Mouse (Mus musculus): ENCODE measurements at regions not wholly inside any gene's neighbourhood (a gene's known extent, or its start where the extent isn't known, plus 50 kb on each side); places are given as distances from the start of the nearest gene placed in this dataset.

- DNase-seq (ENCODE audit: low spot score in 2 of 2) = no peak
Observed at GRCm38 (mm10) chr3:115655020-115655419, 59.9 kb downstream of the S1pr1 start.

- no peak for DNase-seq (ENCODE audit: low spot score in 2 of 2)
Observed at GRCm38 (mm10) chr3:115652236-115652635, 62.6 kb downstream of the S1pr1 start.

DNA sequence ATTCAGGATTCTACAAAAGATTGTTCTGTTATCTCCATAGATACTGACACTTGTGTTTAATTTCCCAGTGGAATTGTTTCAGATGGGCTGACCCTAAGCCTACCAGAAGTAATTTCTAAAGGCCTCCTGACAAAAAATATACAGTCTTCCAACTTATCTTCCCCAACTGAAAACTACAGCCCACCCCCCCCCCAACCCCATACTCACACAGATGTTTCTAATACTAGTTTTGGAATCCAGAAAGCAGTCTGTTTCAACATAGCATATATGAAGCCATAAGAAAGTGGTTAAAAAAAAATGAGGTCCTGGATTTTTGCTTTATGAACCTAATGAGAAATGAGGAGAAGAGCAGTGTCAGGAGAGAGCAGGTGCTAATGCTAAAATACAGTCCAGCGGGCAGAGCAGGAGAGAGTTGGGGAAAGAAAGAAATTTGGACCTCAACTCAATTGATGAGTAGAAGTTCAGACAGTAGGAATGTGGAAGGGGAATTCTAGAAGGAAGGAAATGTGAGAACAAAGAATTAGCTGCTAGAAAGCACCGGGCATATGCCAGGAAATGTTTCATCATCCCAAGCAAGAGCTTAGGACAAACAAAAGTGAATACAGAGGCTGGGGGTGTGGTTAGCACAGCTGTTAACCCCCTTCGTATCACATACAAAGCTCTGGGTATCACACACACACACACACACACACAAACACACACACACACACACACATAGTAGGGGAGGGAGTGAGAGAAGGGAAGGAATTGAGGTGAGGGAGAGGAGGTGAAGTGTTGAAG, 65.3 kb downstream of the S1pr1 start:
- no peak for DNase-seq (ENCODE audit: low spot score in 2 of 2)

DNA sequence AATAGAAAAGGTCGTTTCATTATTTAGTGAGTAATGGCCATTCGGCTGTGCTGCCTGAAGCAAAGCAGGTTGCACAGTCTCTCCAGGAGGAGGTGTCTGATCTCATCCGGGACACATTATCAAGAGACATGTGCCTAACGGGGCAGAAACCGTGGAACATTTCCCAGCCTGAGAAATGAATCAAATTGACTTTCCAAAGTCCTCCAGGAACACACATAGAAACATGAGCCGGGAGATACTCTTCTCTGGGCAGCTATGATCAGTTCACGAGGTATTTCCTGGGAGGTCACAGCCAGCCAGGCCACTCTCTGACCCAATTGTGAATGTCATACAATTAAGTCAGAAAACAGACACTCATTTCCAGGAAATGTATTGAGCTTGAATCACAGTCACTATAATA, 67.9 kb downstream of the S1pr1 start:
- no peak for DNase-seq (ENCODE audit: low spot score in 2 of 2)

DNA sequence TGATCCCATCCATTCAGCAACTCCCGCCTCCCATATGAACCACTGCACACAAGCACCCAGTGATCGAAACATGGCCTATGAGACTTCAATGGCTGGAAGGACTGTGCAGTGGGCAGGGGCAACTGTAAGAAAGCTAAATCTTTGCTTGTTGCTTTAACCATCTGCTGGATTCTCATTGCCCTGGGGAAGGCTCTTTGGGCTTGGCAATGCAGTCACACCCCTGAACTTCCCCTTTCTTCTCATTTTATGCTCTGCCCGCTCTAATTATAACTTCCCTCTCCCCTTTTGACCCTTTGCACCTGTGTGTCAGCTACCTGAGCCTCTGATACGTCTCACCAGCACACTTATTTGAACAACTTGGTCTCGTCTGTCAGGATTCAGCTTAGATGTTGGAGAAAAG, 70.6 kb downstream of the S1pr1 start:
- no peak for DNase-seq (ENCODE audit: low spot score in 2 of 2)

- peak; percentile 79 for DNase-seq (ENCODE audit: low spot score in 2 of 2)
Observed at GRCm38 (mm10) chr3:115642846-115643260, 72.0 kb downstream of the S1pr1 start.

DNA sequence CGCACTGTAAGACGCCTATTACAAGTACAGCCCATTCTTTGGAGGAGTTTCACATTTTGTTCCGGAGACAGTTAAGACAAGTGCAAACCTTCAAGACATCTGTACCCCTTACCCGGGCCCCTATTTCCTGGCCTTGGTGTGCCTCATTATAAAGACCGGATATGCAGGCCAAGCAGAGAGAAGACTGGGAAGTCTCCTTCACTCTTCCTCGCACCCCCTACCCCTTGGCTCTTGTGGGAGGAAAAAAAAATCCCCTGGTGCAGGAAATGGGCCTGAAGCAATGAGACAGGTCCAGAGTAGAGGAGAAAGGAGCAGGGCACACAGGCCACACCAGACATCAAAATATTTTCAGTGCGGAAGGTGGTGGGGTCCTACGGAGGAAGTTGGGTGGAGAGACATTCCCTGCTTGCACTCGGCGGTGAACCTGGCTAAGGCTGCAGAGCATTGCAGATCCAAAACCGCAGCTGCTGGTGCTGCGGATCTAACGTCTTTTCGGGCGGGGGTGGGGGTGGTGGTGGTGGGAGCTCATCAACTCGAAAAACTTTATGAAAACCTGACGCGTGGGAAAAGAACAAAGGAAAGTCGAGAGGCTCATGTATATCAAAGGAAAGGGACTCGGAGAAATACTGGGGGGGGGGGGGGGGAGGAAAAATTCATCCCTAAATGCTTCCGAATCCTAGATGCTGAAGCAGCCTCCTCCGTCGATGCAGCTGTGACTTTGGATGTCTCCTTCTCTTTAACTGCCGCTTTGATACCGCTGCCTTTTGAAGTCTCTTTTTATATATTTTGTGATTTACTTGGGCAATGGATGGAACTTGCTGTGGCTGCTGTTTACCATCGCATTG, 72.6 kb downstream of the S1pr1 start:
- peak in 1 of 2 experiments; percentile 21 for DNase-seq (ENCODE audit: low spot score in 2 of 2)

DNA sequence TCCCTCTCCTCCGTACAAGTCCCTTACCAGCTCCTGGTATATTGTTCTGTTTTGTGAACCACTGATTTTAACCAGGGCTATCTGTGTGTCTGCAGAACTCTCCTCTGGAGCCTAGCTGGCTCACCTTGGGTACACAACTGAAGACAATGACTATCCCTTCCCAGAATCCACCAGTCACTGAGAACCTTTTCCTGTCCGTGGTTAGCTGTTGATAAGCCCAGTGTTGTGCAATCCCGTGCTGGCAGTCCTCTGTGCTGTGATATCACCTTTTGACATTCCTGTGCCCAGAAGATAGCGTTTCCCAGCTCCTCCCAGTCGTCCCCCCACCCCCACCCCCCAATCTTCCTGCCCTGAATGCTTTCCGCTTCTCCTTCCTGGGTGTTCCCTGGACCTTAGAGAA, 73.5 kb downstream of the S1pr1 start:
- peak; percentile 28 to 30 for DNase-seq (ENCODE audit: low spot score in 2 of 2)

GRCm38 (mm10) chr3:115635487-115635886, 79.4 kb downstream of the S1pr1 start:
- DNase-seq (ENCODE audit: low spot score in 2 of 2) = no peak

GRCm38 (mm10) chr3:115635081-115635480, 79.8 kb downstream of the S1pr1 start:
- DNase-seq (ENCODE audit: low spot score in 2 of 2) = no peak

- DNase-seq (ENCODE audit: low spot score in 2 of 2) = no peak
Observed at GRCm38 (mm10) chr3:115632417-115632743, 82.5 kb downstream of the S1pr1 start.

GRCm38 (mm10) chr3:115631573-115632416, 83.1 kb downstream of the S1pr1 start:
- DNase-seq (ENCODE audit: low spot score in 2 of 2) = no peak

GRCm38 (mm10) chr3:115622920-115623319, 92.0 kb downstream of the S1pr1 start:
- no peak for DNase-seq (ENCODE audit: low spot score in 2 of 2)

GRCm38 (mm10) chr3:115622300-115622699, 92.6 kb downstream of the S1pr1 start:
- DNase-seq (ENCODE audit: low spot score in 2 of 2) = no peak

DNA sequence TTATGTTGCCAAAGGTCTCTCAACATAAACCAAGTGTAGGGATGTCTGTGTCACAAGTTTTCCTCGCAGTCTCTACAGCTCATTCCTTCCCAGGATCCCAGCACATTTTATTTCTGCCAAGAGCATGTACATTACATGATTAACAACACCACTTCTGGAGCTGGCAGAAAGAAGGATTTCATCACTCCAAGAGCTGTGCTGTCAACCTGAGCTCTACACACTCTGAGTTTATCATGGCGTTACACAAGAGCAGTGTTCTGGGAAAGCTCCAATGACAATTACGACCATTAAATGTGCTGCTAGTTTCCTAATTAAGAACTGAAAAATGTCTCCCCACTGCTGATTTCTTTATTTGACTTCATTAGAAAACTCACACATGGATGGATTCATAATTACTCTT, 94.9 kb downstream of the S1pr1 start:
- DNase-seq (ENCODE audit: low spot score in 2 of 2) = no peak

- DNase-seq (ENCODE audit: low spot score in 2 of 2) = peak in 1 of 2 experiments; percentile 20
Observed at GRCm38 (mm10) chr3:115615994-115616598, 98.8 kb downstream of the S1pr1 start.

- DNase-seq (ENCODE audit: low spot score in 2 of 2) = no peak
Observed at GRCm38 (mm10) chr3:115612859-115613258, 102.0 kb downstream of the S1pr1 start.

DNA sequence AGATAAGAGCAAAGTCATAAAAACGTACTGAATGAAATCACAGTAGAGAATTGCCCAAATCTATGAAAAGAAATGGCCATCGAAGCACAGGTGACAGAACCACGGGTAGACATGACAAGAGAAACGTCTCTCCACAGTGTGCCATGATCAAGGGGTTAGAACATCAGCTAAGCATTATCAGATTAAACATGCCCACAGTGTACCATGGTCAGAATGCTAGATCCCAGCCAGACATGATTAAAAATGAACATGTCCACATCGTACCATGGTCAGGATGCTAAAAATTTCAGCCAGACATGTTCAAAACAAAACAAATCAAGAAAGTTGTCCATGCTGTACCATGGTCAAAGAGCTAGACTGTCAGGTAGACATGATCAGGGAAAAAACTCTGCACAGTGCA, 106.8 kb downstream of the S1pr1 start:
- no peak for DNase-seq (ENCODE audit: low spot score in 2 of 2)

DNA sequence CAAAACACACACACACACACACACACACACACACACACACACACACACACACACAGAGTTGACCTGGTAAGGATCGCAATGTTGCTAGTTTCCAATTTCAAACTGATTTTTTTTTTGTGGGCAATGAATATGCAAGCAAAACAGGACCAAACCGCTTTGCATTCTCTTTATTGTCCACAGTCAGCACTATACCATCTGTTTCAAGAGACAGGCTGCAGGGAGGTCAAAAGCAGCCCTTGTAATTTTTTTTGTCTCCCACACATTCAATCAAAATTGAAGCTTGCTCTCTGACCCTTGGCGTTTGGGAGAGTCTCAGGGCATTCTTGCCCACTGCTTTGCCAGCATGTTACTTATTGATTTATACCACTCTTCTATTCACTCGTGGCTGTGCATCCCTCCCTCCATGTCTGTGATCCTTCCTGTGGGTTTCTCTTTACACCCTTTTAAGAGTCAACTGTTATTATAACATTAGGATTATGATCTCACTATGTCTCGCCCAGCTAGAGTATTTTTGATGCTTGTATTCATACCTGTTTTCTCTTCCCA, 110.1 kb downstream of the S1pr1 start:
- DNase-seq (ENCODE audit: low spot score in 2 of 2) = no peak

- DNase-seq (ENCODE audit: low spot score in 2 of 2) = no peak
Observed at GRCm38 (mm10) chr3:115604267-115604666, 110.6 kb downstream of the S1pr1 start.

GRCm38 (mm10) chr3:115603803-115604202, 111.1 kb downstream of the S1pr1 start:
- no peak for DNase-seq (ENCODE audit: low spot score in 2 of 2)
